Mouse (Mus musculus) CH12.LX (cell line): ENCODE measurements around the gene Gm6096. TPM values are rescaled to one million over a fixed set of nuclear protein-coding genes. Genes with fewer than 3 reads are reported as not detected.

ENCODE experiments used
- DNase-seq: peaks from one replicate; pipeline ENCODE4 v3.0.0-alpha.2; 2013; ENCODE audit errors: extremely low read depth
- H3K27ac ChIP-seq: 2 replicates; pipeline ENCODE4 v1.5.1; 2012; ENCODE audit warnings: low read depth, mild to moderate bottlenecking, control low read depth, moderate library complexity; ENCODE audit not compliant: insufficient read depth
- H3K27me3 ChIP-seq: replicated peaks from 2 replicates; pipeline ENCODE3; 2012; ENCODE audit warnings: inconsistent platforms
- H3K36me3 ChIP-seq, 2 experiments: replicated peaks in 1 of 2; 2 replicates each; pipeline versions ENCODE3 to v1.6.1; 2012; ENCODE audit warnings: inconsistent platforms in 1 of 2, low read length in 1 of 2, mild to moderate bottlenecking in 1 of 2, mixed read lengths in 1 of 2, moderate library complexity in 1 of 2; ENCODE audit not compliant: control insufficient read depth in 1 of 2, insufficient read depth in 1 of 2
- H3K4me1 ChIP-seq, 2 experiments: 2 replicates each; pipeline ENCODE4 v1.6.1; 2012; ENCODE audit warnings: inconsistent platforms in 1 of 2, moderate library complexity in 1 of 2; ENCODE audit not compliant: insufficient read depth in 2 of 2, control insufficient read depth in 1 of 2
- H3K4me2 ChIP-seq: 2 replicates; pipeline ENCODE4 v1.6.1; 2012; ENCODE audit warnings: low read depth, mild to moderate bottlenecking, control low read depth; ENCODE audit not compliant: poor library complexity, insufficient read depth, severe bottlenecking
- H3K4me3 ChIP-seq, 3 experiments: fragments of 150-350 bp in 1 of 3; sonication (generic) in 1 of 3; replicated peaks in 1 of 3; 2 replicates each; pipeline versions ENCODE3 to v1.5.1; 2011 to 2012; ENCODE audit warnings: low read depth in 2 of 3, low read length in 2 of 3, mild to moderate bottlenecking in 2 of 3, moderate library complexity in 2 of 3, control low read depth in 1 of 3, improper control_type of control experiment in 1 of 3, inconsistent platforms in 1 of 3, mixed read lengths in 1 of 3; ENCODE audit not compliant: poor library complexity in 1 of 3
- H3K79me2 ChIP-seq: replicated peaks from 2 replicates; pipeline ENCODE4 v1.6.1; 2012; ENCODE audit warnings: mild to moderate bottlenecking, moderate library complexity; ENCODE audit not compliant: control insufficient read depth, poor library complexity, insufficient read depth, severe bottlenecking; ENCODE audit errors: extremely low read depth
- H3K9ac ChIP-seq: 2 replicates; pipeline ENCODE4 v1.6.1; 2012; ENCODE audit warnings: low read depth, mild to moderate bottlenecking, control low read depth, moderate library complexity; ENCODE audit not compliant: insufficient read depth
- H3K9me3 ChIP-seq: replicated peaks from 2 replicates; pipeline ENCODE3; 2012; ENCODE audit warnings: low read length, inconsistent platforms, mixed read lengths
- CHD1 ChIP-seq: IDR thresholded peaks from 2 replicates; pipeline ENCODE4 v1.6.1; 2012; ENCODE audit warnings: low read depth, low read length, improper control_type of control experiment, inconsistent platforms
- CTCF ChIP-seq, 2 experiments: IDR thresholded peaks in 1 of 2; conservative IDR thresholded peaks in 1 of 2; 2 replicates each; pipeline ENCODE4 v1.5.1; 2011 to 2012; ENCODE audit warnings: low read depth in 2 of 2, low read length in 2 of 2, improper control_type of control experiment in 1 of 2, inconsistent platforms in 1 of 2, mild to moderate bottlenecking in 1 of 2, moderate library complexity in 1 of 2
- E2F4 ChIP-seq: IDR thresholded peaks from 2 replicates; pipeline ENCODE4 v1.6.1; 2011; ENCODE audit warnings: low read depth, low read length, improper control_type of control experiment; ENCODE audit not compliant: insufficient replicate concordance
- ELF1 ChIP-seq: IDR thresholded peaks from 2 replicates; pipeline ENCODE4 v1.6.1; 2014; ENCODE audit warnings: low read depth, mild to moderate bottlenecking, inconsistent platforms, low read length, improper control_type of control experiment
- ETS1 ChIP-seq: conservative IDR thresholded peaks from 2 replicates; pipeline ENCODE4 v1.6.1; 2012; ENCODE audit warnings: low read depth, mild to moderate bottlenecking, inconsistent platforms, low read length, improper control_type of control experiment, moderate library complexity
- HCFC1 ChIP-seq: IDR thresholded peaks from 2 replicates; pipeline ENCODE4 v1.6.1; 2012; ENCODE audit warnings: low read depth, mild to moderate bottlenecking, inconsistent platforms, low read length, improper control_type of control experiment
- JUND ChIP-seq: conservative IDR thresholded peaks from 2 replicates; pipeline ENCODE4 v1.6.1; 2011; ENCODE audit warnings: low read depth, low read length, improper control_type of control experiment
- KAT2A ChIP-seq: IDR thresholded peaks from 2 replicates; pipeline ENCODE4 v1.6.1; 2012; ENCODE audit warnings: low read length, improper control_type of control experiment, inconsistent platforms; ENCODE audit not compliant: insufficient replicate concordance
- MAFK ChIP-seq: IDR thresholded peaks from 2 replicates; pipeline ENCODE4 v1.6.1; 2011; ENCODE audit warnings: low read length, improper control_type of control experiment; ENCODE audit not compliant: insufficient replicate concordance
- MAZ ChIP-seq: IDR thresholded peaks from 2 replicates; pipeline ENCODE4 v1.6.1; 2012; ENCODE audit warnings: low read depth, mild to moderate bottlenecking, inconsistent platforms, low read length, improper control_type of control experiment, moderate library complexity
- MXI1 ChIP-seq: IDR thresholded peaks from 2 replicates; pipeline ENCODE4 v1.6.1; 2011; ENCODE audit warnings: mild to moderate bottlenecking, low read depth, low read length, improper control_type of control experiment
- MYC ChIP-seq: IDR thresholded peaks from 2 replicates; pipeline ENCODE4 v1.6.1; 2011; ENCODE audit warnings: low read depth, mild to moderate bottlenecking, improper control_type of control experiment, low read length
- NELFE ChIP-seq: IDR thresholded peaks from 2 replicates; pipeline ENCODE4 v1.6.1; 2011; ENCODE audit warnings: low read depth, low read length, improper control_type of control experiment
- PAX5 ChIP-seq: IDR thresholded peaks from 2 replicates; pipeline ENCODE4 v1.6.1; 2012; ENCODE audit warnings: low read length, inconsistent platforms, mixed read lengths
- POLR2A ChIP-seq: IDR thresholded peaks from 2 replicates; pipeline ENCODE4 v1.6.1; 2011; ENCODE audit warnings: low read depth, mild to moderate bottlenecking, improper control_type of control experiment, low read length
- RAD21 ChIP-seq: IDR thresholded peaks from 2 replicates; pipeline ENCODE4 v1.6.1; 2011; ENCODE audit warnings: low read depth, mild to moderate bottlenecking, low read length, improper control_type of control experiment, moderate library complexity
- RCOR1 ChIP-seq: conservative IDR thresholded peaks from 2 replicates; pipeline ENCODE4 v1.6.1; 2012; ENCODE audit warnings: low read depth, mild to moderate bottlenecking, inconsistent platforms, low read length, improper control_type of control experiment
- TBP ChIP-seq: conservative IDR thresholded peaks from 2 replicates; pipeline ENCODE4 v1.6.1; 2011; ENCODE audit warnings: low read depth, low read length, improper control_type of control experiment
- UBTF ChIP-seq: IDR thresholded peaks from 2 replicates; pipeline ENCODE4 v1.6.1; 2012; ENCODE audit warnings: low read depth, mild to moderate bottlenecking, inconsistent platforms, low read length, improper control_type of control experiment, moderate library complexity
- USF1 ChIP-seq: IDR thresholded peaks from 2 replicates; pipeline ENCODE4 v1.6.1; 2014; ENCODE audit warnings: low read depth, mild to moderate bottlenecking, inconsistent platforms, low read length, improper control_type of control experiment
- USF2 ChIP-seq: conservative IDR thresholded peaks from 2 replicates; pipeline ENCODE4 v1.6.1; 2011; ENCODE audit warnings: low read depth, low read length, improper control_type of control experiment
- ZC3H11A ChIP-seq: IDR thresholded peaks from 2 replicates; pipeline ENCODE4 v1.6.1; 2012; ENCODE audit warnings: low read depth, mild to moderate bottlenecking, inconsistent platforms, low read length, improper control_type of control experiment
- ZMIZ1 ChIP-seq: IDR thresholded peaks from 2 replicates; pipeline ENCODE4 v1.6.1; 2012; ENCODE audit warnings: low read depth, mild to moderate bottlenecking, inconsistent platforms, low read length, improper control_type of control experiment
- dilution Hi-C: fragments of 300-500 bp; cut with MboI; formaldehyde crosslinking; loops from 2 replicates; pipeline ENCODE4 v1.14.3; 2020; ENCODE audit warnings: low sequenced_read_pairs; ENCODE audit not compliant: extremely low pct_unique_long_range_greater_than_20kb, extremely low pct_ligation_motif_present
- in situ Hi-C: fragments of 300-500 bp; cut with MboI; formaldehyde crosslinking; loops from 3 replicates; pipeline ENCODE4 v1.14.3; 2019; ENCODE audit warnings: low sequenced_read_pairs, low pct_ligation_motif_present, low pct_unique_long_range_greater_than_20kb, mixed read lengths
- polyA plus RNA-seq: library from polyadenylated mRNA; unstranded; fragments of >175 nt; gene quantifications from 2 replicates; pipeline ENCODE4 v1.2.1, GENCODE M21; 2012; ENCODE audit warnings: low read depth; ENCODE audit not compliant: insufficient read length
- total RNA-seq, 2 experiments: library from RNA; depleted of rRNA; stranded (reverse); fragments of 300-350 nt in 1 of 2; fragments of >200 nt in 1 of 2; gene quantifications; 2 replicates each; pipeline ENCODE4 v1.2.3; 2012 to 2014

Gene Gm6096
- total and polyA plus RNA-seq, 3 experiments, result not detected

DNA sequence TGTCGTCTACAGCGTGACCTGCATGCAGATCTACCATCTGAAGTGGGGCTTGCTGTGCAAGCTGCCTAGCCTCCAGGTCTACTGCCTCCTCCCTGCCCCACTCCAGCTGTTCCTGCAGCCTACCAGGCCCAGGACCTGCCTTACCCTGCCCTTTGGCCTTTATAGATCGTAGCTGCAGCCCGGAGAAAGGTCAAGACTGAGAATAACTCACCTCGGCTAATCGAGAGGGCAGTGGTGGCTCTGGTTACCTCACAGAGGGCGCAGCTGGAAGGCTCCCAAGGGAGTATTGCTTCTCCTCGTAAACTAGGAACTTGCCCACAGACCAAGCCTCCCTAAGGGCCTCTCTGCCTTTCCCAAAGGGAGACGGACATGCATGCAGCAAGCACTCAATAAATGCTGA is 35.4 kb upstream of the Gm6096 start:
- TF ChIP-seq ELF1 (no peak), RAD21 (no peak), TBP (no peak), KAT2A (no peak), NELFE (no peak), USF1 (no peak), MYC (no peak)
- H3K27me3 ChIP-seq, result no peaks in the 10 kb centered on the region
- H3K9ac ChIP-seq, result no peak overlapping the region
- no peak overlapping the region for H3K4me2 ChIP-seq
- dilution Hi-C loops (no loop called here), in situ Hi-C loops (no loop called here)
- peaks cover 88 to 100% of the 10 kb centered on the region in 2 experiments for H3K36me3 ChIP-seq
- H3K27ac ChIP-seq, result no peak overlapping the region
- H3K4me1 ChIP-seq, result no peaks in the 10 kb centered on the region; a peak in 1 of 4 replicates
- DNase-seq, result no peak
- no peak overlapping the region for H3K4me3 ChIP-seq
- H3K9me3 ChIP-seq, result no peaks in the 10 kb centered on the region
- no peaks in the 10 kb centered on the region for H3K79me2 ChIP-seq

DNA sequence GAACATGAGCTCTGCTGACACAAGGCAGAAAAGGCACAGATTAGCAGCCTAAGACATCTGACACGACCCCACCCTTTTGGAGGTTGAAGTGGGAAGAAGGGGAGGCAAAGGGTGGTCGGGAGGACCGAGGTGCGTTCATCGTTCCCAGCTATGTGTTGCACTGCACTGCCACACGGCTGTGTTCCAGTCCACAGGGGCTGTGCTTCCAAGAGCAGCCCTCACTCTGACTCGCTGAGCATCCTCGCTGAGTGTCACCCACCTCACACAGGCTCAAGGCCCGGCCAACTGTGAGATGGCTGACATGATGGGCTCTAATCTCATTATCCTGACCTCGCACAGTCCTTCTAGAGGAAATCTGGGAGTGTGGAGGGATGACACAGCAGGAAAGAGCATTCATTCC is 34.4 kb upstream of the Gm6096 start:
- Histone ChIP-seq H3K4me1 (no peaks in the 10 kb centered on the region), H3K9ac (no peak overlapping the region), H3K9me3 (no peaks in the 10 kb centered on the region), H3K4me3 (no peak overlapping the region), H3K36me3 (peaks cover 88 to 100% of the 10 kb centered on the region in 2 experiments), H3K27ac (no peak overlapping the region), H3K79me2 (no peaks in the 10 kb centered on the region), H3K4me2 (no peak overlapping the region), H3K27me3 (no peaks in the 10 kb centered on the region)
- dilution Hi-C loops (no loop called here), in situ Hi-C loops (no loop called here)
- TF ChIP-seq HCFC1 (no peak), USF2 (no peak), JUND (no peak), USF1 (no peak), POLR2A (no peak), PAX5 (no peak), RAD21 (no peak), ELF1 (no peak), ETS1 (no peak), CTCF (conservative IDR thresholded peaks at IDR 0.05 in 1 of 2, IDR thresholded peaks at IDR 0.05 in 1 of 2; ENCODE audit: low read depth in 2 of 2, low read length in 2 of 2) (no peak), ZC3H11A (no peak), RCOR1 (no peak), MAFK (no peak), UBTF (no peak), MAZ (no peak), CHD1 (no peak), MXI1 (no peak), E2F4 (no peak), ZMIZ1 (no peak), KAT2A (no peak)
- DNase-seq, result no peak
